Mouse (Mus musculus): ENCODE results near the gene Pld4.

The Pld4 gene

GRCm38 (mm10) chr12:112767036-112767890, 6.8 kb downstream of the Pld4 start:
- peak in 1 of 2 experiments; percentile 11 for DNase-seq (ENCODE audit: low spot score in 2 of 2)

- DNase-seq (ENCODE audit: low spot score in 2 of 2), result peak in 1 of 2 experiments; percentile 9
Observed at GRCm38 (mm10) chr12:112768166-112768565, 7.7 kb downstream of the Pld4 start.

GRCm38 (mm10) chr12:112769031-112769430, 8.6 kb downstream of the Pld4 start:
- peak in 1 of 2 experiments; percentile 13 for DNase-seq (ENCODE audit: low spot score in 2 of 2)

GRCm38 (mm10) chr12:112769751-112770150, 9.3 kb downstream of the Pld4 start:
- DNase-seq (ENCODE audit: low spot score in 2 of 2), result peak in 1 of 2 experiments; percentile 3

- peak in 1 of 2 experiments; percentile 10 for DNase-seq (ENCODE audit: low spot score in 2 of 2)
Observed at GRCm38 (mm10) chr12:112770396-112770795, 9.9 kb downstream of the Pld4 start.

- peak in 1 of 2 experiments; percentile 10 for DNase-seq (ENCODE audit: low spot score in 2 of 2)
Observed at GRCm38 (mm10) chr12:112772306-112772705, 11.9 kb downstream of the Pld4 start.

GRCm38 (mm10) chr12:112773366-112773765, 12.9 kb downstream of the Pld4 start:
- DNase-seq (ENCODE audit: low spot score in 2 of 2), result peak in 1 of 2 experiments; percentile 7

GRCm38 (mm10) chr12:112774026-112774425, 13.6 kb downstream of the Pld4 start:
- DNase-seq (ENCODE audit: low spot score in 2 of 2), result peak in 1 of 2 experiments; percentile 6

DNA sequence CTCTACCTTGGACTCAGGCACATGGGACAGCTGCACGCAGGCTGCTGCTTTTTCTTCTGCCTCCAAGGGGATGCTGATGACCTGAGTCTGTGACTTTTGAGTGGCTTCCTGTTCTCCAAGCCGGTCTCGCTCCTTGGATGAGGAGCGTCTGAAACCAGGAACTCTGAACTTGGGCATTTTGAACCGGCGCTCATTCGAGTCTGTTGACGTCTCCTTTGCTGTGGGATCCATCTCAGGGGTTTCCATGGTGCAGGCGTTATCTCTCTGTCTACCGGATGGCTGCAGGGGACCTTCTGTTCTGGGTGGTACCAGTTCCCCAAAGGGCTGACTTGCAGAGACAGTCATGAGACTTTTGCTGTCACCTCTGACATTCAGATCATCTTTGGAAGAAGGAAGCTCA, 14.0 kb downstream of the Pld4 start:
- DNase-seq (ENCODE audit: low spot score in 2 of 2), result no peak

DNA sequence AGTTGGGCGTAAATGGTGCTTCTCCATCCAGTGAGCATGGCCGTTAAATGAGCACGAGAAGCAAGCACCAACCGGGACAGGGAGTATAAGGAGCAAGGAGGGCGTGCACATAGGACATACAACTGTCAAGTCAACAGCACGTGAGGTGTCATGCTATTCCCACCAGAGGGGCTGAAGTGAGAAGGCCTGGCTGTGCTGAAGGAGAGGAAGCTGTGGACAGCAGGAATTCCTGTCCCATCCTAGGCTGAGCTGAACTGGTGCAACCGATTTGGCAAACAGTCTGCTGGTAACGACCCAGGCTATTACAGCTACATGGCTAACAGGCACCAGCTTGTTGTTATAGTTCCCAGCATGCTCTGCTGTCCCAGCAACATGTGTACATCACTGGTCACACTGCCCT, 30.6 kb downstream of the Pld4 start:
- DNase-seq (ENCODE audit: low spot score in 2 of 2), result no peak

GRCm38 (mm10) chr12:112793601-112794355, 33.3 kb downstream of the Pld4 start:
- DNase-seq (ENCODE audit: low spot score in 2 of 2), result no peak

DNA sequence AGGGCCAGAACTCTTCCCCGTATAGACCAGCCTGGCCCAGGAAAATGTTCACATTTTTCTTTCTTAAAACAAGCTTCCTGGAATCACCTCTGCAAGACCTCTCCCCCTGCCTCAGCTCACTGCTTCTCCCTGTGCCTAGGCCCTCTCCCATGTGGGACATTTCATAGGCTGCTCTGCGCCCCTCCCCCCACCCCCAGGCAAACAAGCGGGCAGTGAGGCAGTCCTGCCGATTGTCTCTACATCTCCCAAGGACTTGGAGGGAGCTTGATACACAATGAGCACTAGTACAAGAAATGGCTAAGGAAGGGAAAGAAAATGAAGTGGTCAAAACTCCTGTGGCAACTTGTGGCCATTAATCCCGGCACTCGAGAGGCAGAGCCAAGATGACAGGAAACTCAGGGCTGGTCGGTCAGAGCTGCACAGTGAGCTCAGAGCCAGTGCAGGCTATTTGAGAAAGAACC, 33.9 kb downstream of the Pld4 start:
- DNase-seq (ENCODE audit: low spot score in 2 of 2), result no peak

- DNase-seq (ENCODE audit: low spot score in 2 of 2), result no peak
Observed at GRCm38 (mm10) chr12:112794998-112795397, 34.5 kb downstream of the Pld4 start.

DNA sequence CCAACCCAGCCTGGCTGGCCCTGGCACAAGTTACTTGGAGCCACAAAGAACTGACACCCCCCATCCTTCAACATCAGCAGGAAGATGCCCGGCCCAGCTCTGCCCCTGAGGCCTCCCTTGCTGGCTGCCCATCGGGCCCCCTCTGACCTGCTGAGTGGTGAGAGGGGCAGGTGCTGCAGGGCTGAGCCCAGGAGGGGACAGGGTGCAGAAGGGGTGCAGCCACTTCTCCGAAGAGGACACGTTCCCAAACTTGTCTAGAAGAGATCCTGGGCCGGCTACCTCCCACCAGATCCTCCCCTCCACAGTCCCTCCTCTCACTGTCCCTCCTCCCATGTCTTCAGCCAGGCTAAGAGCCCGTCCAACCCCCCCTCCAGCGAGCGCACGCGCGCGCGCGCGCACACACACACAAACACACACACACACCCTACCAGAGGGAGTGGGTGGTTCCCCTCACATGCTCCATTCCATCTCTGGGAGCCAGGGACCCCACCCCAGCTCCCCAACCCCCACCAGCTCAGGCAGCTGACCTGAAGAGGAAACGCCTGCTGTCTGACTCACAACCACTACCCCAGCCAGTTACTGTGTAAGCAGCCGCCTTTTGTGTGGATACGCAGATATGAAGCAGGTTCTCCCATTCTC, 35.1 kb downstream of the Pld4 start:
- DNase-seq (ENCODE audit: low spot score in 2 of 2), result no peak

DNA sequence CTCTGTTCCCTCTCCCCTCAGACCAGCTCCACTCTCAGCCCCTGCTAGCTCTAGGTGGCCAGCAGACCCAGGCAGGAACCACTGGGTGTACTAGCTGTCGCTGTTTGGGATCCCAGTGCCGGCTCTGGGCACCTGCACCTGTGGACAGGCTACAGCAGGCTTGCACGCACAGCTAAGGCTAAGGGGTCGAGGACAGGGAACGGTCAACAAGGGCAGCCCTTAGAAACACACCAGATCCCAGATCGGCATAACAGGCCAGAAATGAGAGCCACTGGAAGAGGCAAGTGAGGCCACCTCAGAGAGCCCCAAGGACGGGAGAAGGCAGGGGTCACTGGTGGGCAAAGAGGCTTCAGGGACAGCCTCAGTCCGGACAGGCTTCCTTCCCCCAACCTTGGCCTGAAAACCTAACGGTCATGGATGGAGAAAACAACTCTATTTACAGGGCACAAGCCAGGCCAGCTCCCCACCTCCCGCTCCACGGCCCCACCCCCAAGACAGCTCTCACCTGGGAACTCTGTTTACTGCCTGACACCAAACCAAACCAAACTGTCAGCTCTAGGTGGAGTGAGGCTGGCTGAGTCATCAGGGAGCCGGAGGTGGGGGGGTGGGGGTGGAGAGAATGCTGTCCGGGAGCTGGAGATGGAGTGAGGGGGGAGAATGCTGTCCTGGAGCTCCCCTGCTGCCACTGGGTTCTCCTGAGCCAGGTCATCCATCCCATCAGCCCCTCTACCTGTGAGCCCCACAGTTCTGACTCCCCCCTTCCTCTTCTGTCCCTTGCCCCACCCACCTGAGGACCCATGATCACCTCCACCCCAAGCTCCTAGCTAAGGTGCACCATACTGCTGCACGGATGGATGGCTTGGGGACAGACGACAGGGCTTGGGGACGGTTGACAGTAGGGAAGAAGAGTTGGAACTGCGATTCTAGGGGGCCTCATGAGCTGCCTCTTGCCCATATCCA, 36.4 kb downstream of the Pld4 start:
- no peak for DNase-seq (ENCODE audit: low spot score in 2 of 2)

- no peak for DNase-seq (ENCODE audit: low spot score in 2 of 2)
Observed at GRCm38 (mm10) chr12:112797672-112798331, 37.3 kb downstream of the Pld4 start.

- DNase-seq (ENCODE audit: low spot score in 2 of 2), result no peak
Observed at GRCm38 (mm10) chr12:112798332-112798681, 37.9 kb downstream of the Pld4 start.

DNA sequence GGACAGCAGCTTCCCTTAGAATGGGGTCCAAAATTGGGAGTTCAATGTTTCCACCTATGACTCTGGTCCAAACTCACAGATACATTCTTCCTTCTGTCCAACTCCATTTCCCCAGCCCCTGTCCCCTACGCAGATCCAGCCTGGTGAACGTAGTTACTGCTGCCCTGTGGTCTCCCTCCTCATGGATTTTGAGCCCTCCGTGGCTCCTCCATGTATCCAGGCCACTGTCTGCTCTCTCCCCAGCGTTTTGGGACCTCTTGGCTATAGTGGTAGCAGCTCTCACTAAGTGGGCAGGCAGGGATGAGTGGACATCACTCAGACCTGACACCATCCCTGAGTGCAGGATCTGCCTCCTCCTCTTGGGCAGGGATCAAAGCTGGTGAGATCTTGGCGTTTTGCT, 38.3 kb downstream of the Pld4 start:
- no peak for DNase-seq (ENCODE audit: low spot score in 2 of 2)

GRCm38 (mm10) chr12:112799237-112799970, 38.9 kb downstream of the Pld4 start:
- no peak for DNase-seq (ENCODE audit: low spot score in 2 of 2)

- DNase-seq (ENCODE audit: low spot score in 2 of 2), result peak; percentile 74 to 87
Observed at GRCm38 (mm10) chr12:112800476-112800875, 40.0 kb downstream of the Pld4 start.
